Mouse (Mus musculus): ENCODE results near the gene Cnppd1. TPM values are rescaled to one million over a fixed set of nuclear protein-coding genes. Genes with fewer than 3 reads are reported as not detected.

Gene Cnppd1
- polyA plus RNA-seq, 2 experiments = 37.8 to 48.1 TPM

DNA sequence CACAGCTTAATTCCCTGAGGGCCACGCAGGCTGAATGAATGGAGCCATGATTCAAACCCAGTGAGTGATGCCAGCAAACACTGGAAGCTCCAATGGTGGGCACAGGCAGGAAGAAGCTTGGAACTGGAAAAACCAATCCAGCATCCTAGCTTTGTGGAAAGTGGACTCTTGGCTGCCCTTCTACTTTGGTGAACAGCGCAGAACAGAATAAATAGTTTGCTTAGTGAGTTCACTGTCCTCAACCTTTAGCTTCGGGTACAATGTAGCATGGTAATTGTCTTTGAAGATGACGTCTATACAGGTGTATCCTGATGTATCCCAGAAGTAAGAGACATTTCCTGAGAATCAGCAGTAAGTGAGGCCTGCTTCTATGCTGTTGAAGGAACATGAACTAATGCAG is 6.2 kb upstream of the Cnppd1 start:
- peaks cover 4% of the 10 kb centered on the region; the same call in 1 of the 2 replicates for H3K4me1 ChIP-seq (ENCODE audit: control insufficient read depth, insufficient read depth, low read length)
- no peak overlapping the region for H3K4me3 ChIP-seq (replicated peaks; ENCODE audit: low read length)
- 93% methylated on average over 4 of the region's 4 CpGs for WGBS
- no peak overlapping the region for H3K9ac ChIP-seq (ENCODE audit: low read depth, low read length, severe bottlenecking)
- no peak for ATAC-seq (ENCODE audit: low FRiP score, low read depth)
- no peak for DNase-seq (ENCODE audit: low spot score)
- H3K27ac ChIP-seq (replicated peaks; ENCODE audit: low read depth, low read length) = no peak overlapping the region
- H3K9me3 ChIP-seq (ENCODE audit: control insufficient read depth, low read length) = no peaks in the 10 kb centered on the region
- H3K36me3 ChIP-seq (ENCODE audit: control insufficient read depth, insufficient read depth, low read length) = peaks cover 51% of the 10 kb centered on the region
- H3K27me3 ChIP-seq (ENCODE audit: control insufficient read depth, insufficient read depth, low read length) = no peaks in the 10 kb centered on the region
- no peak for TF ChIP-seq POLR2A (IDR thresholded peaks at IDR 0.05; ENCODE audit: borderline replicate concordance, extremely low read depth, insufficient read depth, insufficient read length)
- no peak overlapping the region for H3K4me2 ChIP-seq (replicated peaks; ENCODE audit: low read depth, low read length, severe bottlenecking)

DNA sequence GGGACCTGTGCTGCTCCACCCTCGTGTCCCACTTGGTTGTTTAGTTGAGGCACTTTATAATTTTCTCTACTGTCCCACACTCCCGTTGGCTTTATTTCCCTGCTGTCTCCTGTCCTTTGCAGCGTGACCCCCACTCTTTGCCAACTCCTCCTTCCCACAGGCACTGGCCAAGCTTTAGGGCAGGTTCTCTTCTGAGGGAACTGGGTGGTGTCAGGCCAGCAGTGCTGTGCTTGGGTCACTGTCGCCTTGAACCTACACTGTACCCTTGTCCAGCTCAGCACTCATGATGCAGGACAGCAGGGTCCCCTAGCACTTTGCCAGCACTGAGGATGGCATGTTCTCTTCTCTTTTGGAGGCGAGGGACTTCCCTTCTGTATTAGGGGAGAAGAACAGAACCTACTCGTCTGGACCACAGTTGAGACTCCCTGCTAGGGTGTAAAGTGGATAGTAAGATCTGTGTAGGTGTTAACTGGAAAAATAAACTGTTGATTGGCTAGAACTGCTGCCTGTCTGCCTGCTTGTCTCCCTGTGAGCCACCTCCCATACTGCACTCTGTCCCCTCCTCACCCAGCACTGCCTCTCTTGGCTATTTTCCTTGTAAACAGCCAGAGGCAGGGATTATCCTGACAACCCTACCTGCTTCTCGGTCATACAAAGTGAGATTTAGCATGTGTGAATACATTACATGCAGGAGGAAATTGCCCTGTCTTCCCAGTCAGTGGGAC is 5.1 kb upstream of the Cnppd1 start:
- Histone ChIP-seq H3K4me3 (replicated peaks; ENCODE audit: low read length) (no peak overlapping the region), H3K36me3 (ENCODE audit: control insufficient read depth, insufficient read depth, low read length) (peaks cover 51% of the 10 kb centered on the region), H3K9ac (ENCODE audit: low read depth, low read length, severe bottlenecking) (no peak overlapping the region), H3K4me1 (ENCODE audit: control insufficient read depth, insufficient read depth, low read length) (peaks cover 6% of the 10 kb centered on the region; the same call in 1 of the 2 replicates), H3K27me3 (ENCODE audit: control insufficient read depth, insufficient read depth, low read length) (no peaks in the 10 kb centered on the region), H3K9me3 (ENCODE audit: control insufficient read depth, low read length) (no peaks in the 10 kb centered on the region), H3K27ac (replicated peaks; ENCODE audit: low read depth, low read length) (no peak overlapping the region), H3K4me2 (replicated peaks; ENCODE audit: low read depth, low read length, severe bottlenecking) (no peak overlapping the region)
- no peak for TF ChIP-seq POLR2A (IDR thresholded peaks at IDR 0.05; ENCODE audit: borderline replicate concordance, extremely low read depth, insufficient read depth, insufficient read length)
- no peak for DNase-seq (ENCODE audit: low spot score)
- no peak for ATAC-seq (ENCODE audit: low FRiP score, low read depth)
- 81% methylated on average over 7 of the region's 7 CpGs for WGBS

DNA sequence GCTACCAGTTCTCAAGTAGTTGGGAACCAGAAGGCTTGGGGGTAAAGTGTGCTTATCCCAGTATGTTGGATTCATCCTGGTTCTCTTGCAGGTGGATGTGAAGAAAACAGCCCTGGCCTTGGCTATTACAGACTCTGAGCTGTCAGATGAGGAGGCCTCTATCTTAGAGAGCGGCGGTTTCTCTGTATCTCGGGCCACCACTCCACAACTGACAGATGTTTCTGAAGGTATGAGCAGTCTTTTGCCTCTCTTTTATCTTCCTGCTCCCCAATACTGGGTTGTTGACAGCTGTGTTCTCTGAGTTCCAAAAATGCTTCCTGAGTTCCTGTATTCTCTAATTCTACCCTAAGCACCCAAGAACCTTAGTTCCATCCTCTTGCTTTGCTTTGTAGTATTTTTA is 3.1 kb upstream of the Cnppd1 start:
- no peak for TF ChIP-seq POLR2A (IDR thresholded peaks at IDR 0.05; ENCODE audit: borderline replicate concordance, extremely low read depth, insufficient read depth, insufficient read length)
- WGBS = 88% methylated on average over 3 of the region's 3 CpGs

GRCm38 (mm10) chr1:75141486-75142190 is 873 bp downstream of the Cnppd1 start:
- Histone ChIP-seq H3K27me3 (ENCODE audit: control insufficient read depth, insufficient read depth, low read length) (no peaks in the 10 kb centered on the region), H3K9me3 (ENCODE audit: control insufficient read depth, low read length) (no peaks in the 10 kb centered on the region), H3K4me1 (ENCODE audit: control insufficient read depth, insufficient read depth, low read length) (peaks cover 12% of the 10 kb centered on the region), H3K4me3 (replicated peaks; ENCODE audit: low read length) (peak overlapping the region; percentile 91), H3K36me3 (ENCODE audit: control insufficient read depth, insufficient read depth, low read length) (peaks cover 60% of the 10 kb centered on the region), H3K9ac (ENCODE audit: low read depth, low read length, severe bottlenecking) (peak overlapping the region; percentile 90), H3K4me2 (replicated peaks; ENCODE audit: low read depth, low read length, severe bottlenecking) (peak overlapping the region; percentile 93), H3K27ac (replicated peaks; ENCODE audit: low read depth, low read length) (peak overlapping the region; percentile 92)
- TF ChIP-seq POLR2A (IDR thresholded peaks at IDR 0.05; ENCODE audit: borderline replicate concordance, extremely low read depth, insufficient read depth, insufficient read length) = no peak
- ATAC-seq (ENCODE audit: low FRiP score, low read depth) (peak; percentile 16; the same call in 1 of the 2 replicates), DNase-seq (ENCODE audit: low spot score) (peak; percentile 27)
- under 1% methylated on average over 50 of the region's 53 CpGs for whole genome bisulfite sequencing

More for the DNA sequence above, 3.1 kb upstream of the Cnppd1 start:
- no peak overlapping the region for H3K27ac ChIP-seq (replicated peaks; ENCODE audit: low read depth, low read length)
- H3K9ac ChIP-seq (ENCODE audit: low read depth, low read length, severe bottlenecking) = no peak overlapping the region
- ATAC-seq (ENCODE audit: low FRiP score, low read depth) (no peak), DNase-seq (ENCODE audit: low spot score) (no peak)
- peaks cover 51% of the 10 kb centered on the region for H3K36me3 ChIP-seq (ENCODE audit: control insufficient read depth, insufficient read depth, low read length)
- H3K9me3 ChIP-seq (ENCODE audit: control insufficient read depth, low read length) = no peaks in the 10 kb centered on the region
- peaks cover 10% of the 10 kb centered on the region for H3K4me1 ChIP-seq (ENCODE audit: control insufficient read depth, insufficient read depth, low read length)
- no peak overlapping the region for H3K4me3 ChIP-seq (replicated peaks; ENCODE audit: low read length)
- H3K27me3 ChIP-seq (ENCODE audit: control insufficient read depth, insufficient read depth, low read length) = no peaks in the 10 kb centered on the region
- no peak overlapping the region for H3K4me2 ChIP-seq (replicated peaks; ENCODE audit: low read depth, low read length, severe bottlenecking)

DNA sequence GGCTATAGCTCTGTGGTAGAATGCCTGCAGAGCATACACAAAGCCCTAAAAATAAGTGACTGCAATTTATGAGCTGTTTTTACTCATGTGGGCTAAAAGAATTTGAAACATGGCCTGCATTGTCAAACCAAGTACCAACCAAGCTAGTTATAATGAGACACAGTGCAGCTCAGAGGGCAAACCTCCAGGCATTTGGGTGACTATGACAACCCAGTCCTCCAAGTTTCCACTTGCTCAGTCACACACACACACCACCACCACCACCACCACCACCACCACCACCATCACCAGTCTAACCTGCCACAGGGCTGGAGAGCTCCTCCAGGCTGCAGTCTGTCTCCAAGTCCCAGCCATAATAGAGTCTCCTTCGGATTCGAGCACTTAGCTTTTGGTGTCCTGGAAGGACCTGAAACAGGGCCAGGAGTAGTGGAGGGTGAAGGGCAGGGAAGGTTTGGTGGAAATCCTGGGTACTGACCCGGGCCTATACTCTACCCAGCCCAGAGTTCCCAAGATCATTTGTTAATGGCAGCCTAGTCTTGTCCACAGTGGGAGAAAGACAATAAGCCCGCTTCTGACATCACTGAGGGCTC is 1.8 kb downstream of the Cnppd1 start:
- 65% methylated on average over 4 of the region's 4 CpGs for WGBS
- H3K27ac ChIP-seq (replicated peaks; ENCODE audit: low read depth, low read length) = 0 out of 2 replicates have a peak overlapping the region, but pooled peaks have one; percentile 92
- H3K9me3 ChIP-seq (ENCODE audit: control insufficient read depth, low read length) = no peaks in the 10 kb centered on the region
- H3K4me2 ChIP-seq (replicated peaks; ENCODE audit: low read depth, low read length, severe bottlenecking) = peak overlapping the region; percentile 93
- no peaks in the 10 kb centered on the region for H3K27me3 ChIP-seq (ENCODE audit: control insufficient read depth, insufficient read depth, low read length)
- peaks cover 60% of the 10 kb centered on the region for H3K36me3 ChIP-seq (ENCODE audit: control insufficient read depth, insufficient read depth, low read length)
- peaks cover 12% of the 10 kb centered on the region for H3K4me1 ChIP-seq (ENCODE audit: control insufficient read depth, insufficient read depth, low read length)
- no peak for ATAC-seq (ENCODE audit: low FRiP score, low read depth)
- DNase-seq (ENCODE audit: low spot score) = no peak
- peak overlapping the region; percentile 90 for H3K9ac ChIP-seq (ENCODE audit: low read depth, low read length, severe bottlenecking)
- TF ChIP-seq POLR2A (IDR thresholded peaks at IDR 0.05; ENCODE audit: borderline replicate concordance, extremely low read depth, insufficient read depth, insufficient read length) = no peak
- peak overlapping the region; percentile 91 for H3K4me3 ChIP-seq (replicated peaks; ENCODE audit: low read length)

Measured in limb, embryonic 14.5 days (tissue).